Mouse (Mus musculus): ENCODE measurements around the gene Cxcr2.

The Cxcr2 gene

GRCm38 (mm10) chr1:74208941-74209340 is 55.2 kb downstream of the Cxcr2 start:
- TF ChIP-seq CTCF (conservative IDR thresholded peaks at IDR 0.05; ENCODE audit: low read length) (no peak), POU5F1 (IDR thresholded peaks at IDR 0.05; ENCODE audit: borderline replicate concordance, low read length) (no peak), NANOG (IDR thresholded peaks at IDR 0.05; ENCODE audit: borderline replicate concordance, low read length) (no peak)
- H3K27me3 ChIP-seq (ENCODE audit: insufficient read depth, low read length), result no peaks in the 10 kb centered on the region
- H3K4me1 ChIP-seq (replicated peaks; ENCODE audit: low read depth, low read length), result peaks cover 63% of the 10 kb centered on the region
- no peak overlapping the region for H3K4me3 ChIP-seq (replicated peaks; ENCODE audit: low read length)
- no peaks in the 10 kb centered on the region for H3K9me3 ChIP-seq (ENCODE audit: low read length)
- H3K36me3 ChIP-seq (ENCODE audit: insufficient read depth, low read length), result no peaks in the 10 kb centered on the region

All from E14TG2a.4 (cell line).